Mouse (Mus musculus): Measurements from ENCODE around the gene Tnfrsf13c. TPM values are rescaled to one million over a fixed set of nuclear protein-coding genes. Genes with fewer than 3 reads are reported as not detected.

Tnfrsf13c gene
- polyA plus RNA-seq, 1 experiment: 24.9 TPM

GRCm38 (mm10) chr15:82203090-82203489 is 21.1 kb downstream of the Tnfrsf13c start:
- TF ChIP-seq POLR2A (IDR thresholded peaks at IDR 0.05; ENCODE audit: borderline replicate concordance, control insufficient read depth, low read depth, low read length): no peak
- TF ChIP-seq CTCF (IDR thresholded peaks at IDR 0.05; ENCODE audit: control insufficient read depth, insufficient read depth, low read length): no peak

GRCm38 (mm10) chr15:82202086-82202485 is 22.1 kb downstream of the Tnfrsf13c start:
- Histone ChIP-seq H3K4me1 (ENCODE audit: control insufficient read depth, insufficient read depth, low read length) (peaks cover 4% of the 10 kb centered on the region; the same call in 1 of the 2 replicates), H3K4me3 (replicated peaks; ENCODE audit: control insufficient read depth, low read depth, low read length) (no peak overlapping the region), H3K27ac (ENCODE audit: control insufficient read depth, insufficient read depth, low read depth, low read length, poor library complexity) (no peak overlapping the region)
- WGBS: 68% methylated on average over 6 of the region's 6 CpGs
- no peak for TF ChIP-seq POLR2A (IDR thresholded peaks at IDR 0.05; ENCODE audit: borderline replicate concordance, control insufficient read depth, low read depth, low read length)
- TF ChIP-seq CTCF (IDR thresholded peaks at IDR 0.05; ENCODE audit: control insufficient read depth, insufficient read depth, low read length): no peak

More at GRCm38 (mm10) chr15:82203090-82203489, 21.1 kb downstream of the Tnfrsf13c start:
- Histone ChIP-seq H3K27ac (ENCODE audit: control insufficient read depth, insufficient read depth, low read depth, low read length, poor library complexity) (no peak overlapping the region), H3K4me3 (replicated peaks; ENCODE audit: control insufficient read depth, low read depth, low read length) (no peak overlapping the region), H3K4me1 (ENCODE audit: control insufficient read depth, insufficient read depth, low read length) (peaks cover 3% of the 10 kb centered on the region; the same call in 1 of the 2 replicates)
- 94% methylated on average over 10 of the region's 10 CpGs for WGBS

- WGBS: 54% methylated on average over 12 of the region's 12 CpGs
- Histone ChIP-seq H3K27ac (ENCODE audit: control insufficient read depth, insufficient read depth, low read depth, low read length, poor library complexity) (no peak overlapping the region), H3K4me1 (ENCODE audit: control insufficient read depth, insufficient read depth, low read length) (peaks cover 4% of the 10 kb centered on the region; the same call in 1 of the 2 replicates), H3K4me3 (replicated peaks; ENCODE audit: control insufficient read depth, low read depth, low read length) (no peak overlapping the region)
- TF ChIP-seq POLR2A (IDR thresholded peaks at IDR 0.05; ENCODE audit: borderline replicate concordance, control insufficient read depth, low read depth, low read length) (no peak), CTCF (IDR thresholded peaks at IDR 0.05; ENCODE audit: control insufficient read depth, insufficient read depth, low read length) (no peak)
Measured at GRCm38 (mm10) chr15:82199546-82199945, 24.6 kb downstream of the Tnfrsf13c start.

- TF ChIP-seq CTCF (IDR thresholded peaks at IDR 0.05; ENCODE audit: control insufficient read depth, insufficient read depth, low read length) (no peak), POLR2A (IDR thresholded peaks at IDR 0.05; ENCODE audit: borderline replicate concordance, control insufficient read depth, low read depth, low read length) (no peak)
- Histone ChIP-seq H3K4me3 (replicated peaks; ENCODE audit: control insufficient read depth, low read depth, low read length) (no peak overlapping the region), H3K27ac (ENCODE audit: control insufficient read depth, insufficient read depth, low read depth, low read length, poor library complexity) (no peak overlapping the region), H3K4me1 (ENCODE audit: control insufficient read depth, insufficient read depth, low read length) (peaks cover 4% of the 10 kb centered on the region; the same call in 1 of the 2 replicates)
- 24% methylated on average over 7 of the region's 7 CpGs for WGBS
Measured at GRCm38 (mm10) chr15:82198342-82198741, 25.8 kb downstream of the Tnfrsf13c start.

GRCm38 (mm10) chr15:82197937-82198336 is 26.2 kb downstream of the Tnfrsf13c start:
- Histone ChIP-seq H3K27ac (ENCODE audit: control insufficient read depth, insufficient read depth, low read depth, low read length, poor library complexity) (no peak overlapping the region), H3K4me1 (ENCODE audit: control insufficient read depth, insufficient read depth, low read length) (peaks cover 4% of the 10 kb centered on the region; the same call in 1 of the 2 replicates), H3K4me3 (replicated peaks; ENCODE audit: control insufficient read depth, low read depth, low read length) (no peak overlapping the region)
- 29% methylated on average over 11 of the region's 11 CpGs for WGBS
- TF ChIP-seq CTCF (IDR thresholded peaks at IDR 0.05; ENCODE audit: control insufficient read depth, insufficient read depth, low read length) (no peak), POLR2A (IDR thresholded peaks at IDR 0.05; ENCODE audit: borderline replicate concordance, control insufficient read depth, low read depth, low read length) (no peak)

GRCm38 (mm10) chr15:82197246-82197750 is 26.9 kb downstream of the Tnfrsf13c start:
- Histone ChIP-seq H3K4me1 (ENCODE audit: control insufficient read depth, insufficient read depth, low read length) (peaks cover 4% of the 10 kb centered on the region; the same call in 1 of the 2 replicates), H3K4me3 (replicated peaks; ENCODE audit: control insufficient read depth, low read depth, low read length) (no peak overlapping the region), H3K27ac (ENCODE audit: control insufficient read depth, insufficient read depth, low read depth, low read length, poor library complexity) (no peak overlapping the region)
- 36% methylated on average over 10 of the region's 10 CpGs for WGBS
- TF ChIP-seq POLR2A (IDR thresholded peaks at IDR 0.05; ENCODE audit: borderline replicate concordance, control insufficient read depth, low read depth, low read length) (no peak), CTCF (IDR thresholded peaks at IDR 0.05; ENCODE audit: control insufficient read depth, insufficient read depth, low read length) (no peak)

- peaks cover 4% of the 10 kb centered on the region; the same call in 1 of the 2 replicates for H3K4me1 ChIP-seq (ENCODE audit: control insufficient read depth, insufficient read depth, low read length)
- 51% methylated on average over 12 of the region's 12 CpGs for WGBS
- TF ChIP-seq POLR2A (IDR thresholded peaks at IDR 0.05; ENCODE audit: borderline replicate concordance, control insufficient read depth, low read depth, low read length) (no peak), CTCF (IDR thresholded peaks at IDR 0.05; ENCODE audit: control insufficient read depth, insufficient read depth, low read length) (no peak)
- H3K27ac ChIP-seq (ENCODE audit: control insufficient read depth, insufficient read depth, low read depth, low read length, poor library complexity): no peak overlapping the region
- H3K4me3 ChIP-seq (replicated peaks; ENCODE audit: control insufficient read depth, low read depth, low read length): no peak overlapping the region
Measured at GRCm38 (mm10) chr15:82196300-82196699, 27.9 kb downstream of the Tnfrsf13c start.

- H3K4me1 ChIP-seq (ENCODE audit: control insufficient read depth, insufficient read depth, low read length): peaks cover 1% of the 10 kb centered on the region; the same call in 1 of the 2 replicates
- 92% methylated on average over 8 of the region's 8 CpGs for WGBS
- no peak for TF ChIP-seq CTCF (IDR thresholded peaks at IDR 0.05; ENCODE audit: control insufficient read depth, insufficient read depth, low read length)
- no peak for TF ChIP-seq POLR2A (IDR thresholded peaks at IDR 0.05; ENCODE audit: borderline replicate concordance, control insufficient read depth, low read depth, low read length)
- no peak overlapping the region for H3K4me3 ChIP-seq (replicated peaks; ENCODE audit: control insufficient read depth, low read depth, low read length)
- H3K27ac ChIP-seq (ENCODE audit: control insufficient read depth, insufficient read depth, low read depth, low read length, poor library complexity): no peak overlapping the region
Measured at GRCm38 (mm10) chr15:82192617-82193016, 31.6 kb downstream of the Tnfrsf13c start.

All from bone marrow, adult 2 months (tissue).